Mouse (Mus musculus) C2C12 (cell line): Measurements from ENCODE around the gene Gm20388.

Experiments used
- CEBPB ChIP-seq: IDR thresholded peaks from one replicate; pipeline ENCODE4 v1.6.1; 2011; ENCODE audit warnings: low read depth, mild to moderate bottlenecking, control low read depth, moderate library complexity
- CTCF ChIP-seq: IDR thresholded peaks from one replicate; pipeline ENCODE4 v1.5.1; 2011; ENCODE audit not compliant: control insufficient read depth, insufficient read depth, insufficient read length
- FOSL1 ChIP-seq: IDR thresholded peaks from one replicate; pipeline ENCODE4 v1.8.0; 2011; ENCODE audit warnings: mild to moderate bottlenecking, low read length; ENCODE audit not compliant: poor library complexity, insufficient read depth, severe bottlenecking
- MAX ChIP-seq: IDR thresholded peaks from one replicate; pipeline ENCODE4 v1.6.1; 2011; ENCODE audit warnings: mild to moderate bottlenecking, control low read depth
- MYOD1 ChIP-seq: IDR thresholded peaks from one replicate; pipeline ENCODE4 v1.6.1; 2011; ENCODE audit warnings: low read depth; ENCODE audit not compliant: control insufficient read depth, insufficient read length
- MYOG ChIP-seq: IDR thresholded peaks from one replicate; pipeline ENCODE4 v1.6.1; 2011; ENCODE audit not compliant: control insufficient read depth, insufficient read length; ENCODE audit errors: extremely low read depth
- USF1 ChIP-seq: IDR thresholded peaks from one replicate; pipeline ENCODE4 v1.6.1; 2011; ENCODE audit warnings: low read depth, mild to moderate bottlenecking, control low read depth, moderate library complexity

- TF ChIP-seq FOSL1, result no peak
- TF ChIP-seq CTCF, result no peak
- TF ChIP-seq CEBPB, result no peak
- TF ChIP-seq MAX, result no peak
- no peak for TF ChIP-seq MYOD1
- TF ChIP-seq MYOG, result no peak
- TF ChIP-seq USF1, result no peak
Measured at GRCm38 (mm10) chr8:120432438-120432837, 521.8 kb downstream of the Gm20388 start.
